Mouse (Mus musculus): ENCODE measurements around the gene Zdhhc18. TPM values are rescaled to one million over a fixed set of nuclear protein-coding genes. Genes with fewer than 3 reads are reported as not detected.

The Zdhhc18 gene
- polyA plus RNA-seq, 1 experiment = 31.6 TPM

DNA sequence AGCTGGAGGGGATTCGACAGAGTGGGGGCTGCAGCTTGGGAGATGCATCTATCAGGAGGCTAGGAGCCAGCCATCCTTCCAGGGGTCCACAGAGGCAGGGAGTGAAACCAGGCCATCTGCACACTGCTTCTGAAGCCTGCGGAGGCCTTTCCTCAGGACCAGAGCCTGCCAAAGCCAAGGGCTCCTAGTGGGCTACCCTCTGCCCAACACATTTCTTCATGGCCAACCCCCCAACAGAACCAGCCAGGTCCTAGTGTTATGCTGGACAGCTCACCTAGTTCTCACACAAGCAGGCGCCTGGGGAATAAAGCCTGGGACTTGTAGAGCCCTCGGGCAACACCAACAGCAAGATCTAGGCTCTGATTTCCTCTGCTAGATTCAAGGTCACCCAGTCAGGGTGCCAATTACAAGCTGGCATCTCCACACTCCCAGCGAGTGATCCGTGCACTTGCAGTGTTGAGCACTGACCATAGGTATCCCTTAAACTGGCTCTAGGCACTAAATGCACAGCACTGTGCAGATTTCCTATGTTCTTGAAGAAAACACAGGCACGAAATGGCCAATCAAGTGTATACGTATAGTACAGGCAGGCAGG is 19.5 kb downstream of the Zdhhc18 start:
- Histone ChIP-seq H3K36me3 (ENCODE audit: control insufficient read depth, insufficient read depth, low read length) (no peaks in the 10 kb centered on the region), H3K4me3 (ENCODE audit: insufficient read depth, low read depth, low read length) (no peak overlapping the region), H3K4me1 (ENCODE audit: control insufficient read depth, insufficient read depth, low read length) (no peaks in the 10 kb centered on the region), H3K27me3 (replicated peaks; ENCODE audit: control insufficient read depth, insufficient read depth, low read length) (no peaks in the 10 kb centered on the region), H3K27ac (ENCODE audit: insufficient read depth, low read depth, low read length) (peak overlapping the region; percentile 57)
- WGBS = 70% methylated on average over 8 of the region's 8 CpGs
- no peak for TF ChIP-seq POLR2A (IDR thresholded peaks at IDR 0.05; ENCODE audit: low read depth, low read length)
- no peak for TF ChIP-seq CTCF (conservative IDR thresholded peaks at IDR 0.05; ENCODE audit: insufficient read depth, insufficient read length, low read depth, low read length)
- no peak for DNase-seq

- H3K4me3 ChIP-seq (ENCODE audit: insufficient read depth, low read depth, low read length) = no peak overlapping the region
- no peak overlapping the region for H3K27ac ChIP-seq (ENCODE audit: insufficient read depth, low read depth, low read length)
- 74% methylated on average over 7 of the region's 7 CpGs for WGBS
- no peak for DNase-seq
- TF ChIP-seq POLR2A (IDR thresholded peaks at IDR 0.05; ENCODE audit: low read depth, low read length) = no peak
- no peak for TF ChIP-seq CTCF (conservative IDR thresholded peaks at IDR 0.05; ENCODE audit: insufficient read depth, insufficient read length, low read depth, low read length)
- H3K4me1 ChIP-seq (ENCODE audit: control insufficient read depth, insufficient read depth, low read length) = no peaks in the 10 kb centered on the region
- no peaks in the 10 kb centered on the region for H3K36me3 ChIP-seq (ENCODE audit: control insufficient read depth, insufficient read depth, low read length)
- no peaks in the 10 kb centered on the region for H3K27me3 ChIP-seq (replicated peaks; ENCODE audit: control insufficient read depth, insufficient read depth, low read length)
These were observed 20.8 kb downstream of the Zdhhc18 start for GRCm38 (mm10) chr4:133629191-133629590.

- Histone ChIP-seq H3K27me3 (replicated peaks; ENCODE audit: control insufficient read depth, insufficient read depth, low read length) (no peaks in the 10 kb centered on the region), H3K4me1 (ENCODE audit: control insufficient read depth, insufficient read depth, low read length) (no peaks in the 10 kb centered on the region), H3K27ac (ENCODE audit: insufficient read depth, low read depth, low read length) (no peak overlapping the region), H3K36me3 (ENCODE audit: control insufficient read depth, insufficient read depth, low read length) (no peaks in the 10 kb centered on the region), H3K4me3 (ENCODE audit: insufficient read depth, low read depth, low read length) (no peak overlapping the region)
- TF ChIP-seq CTCF (conservative IDR thresholded peaks at IDR 0.05; ENCODE audit: insufficient read depth, insufficient read length, low read depth, low read length) = no peak
- no peak for TF ChIP-seq POLR2A (IDR thresholded peaks at IDR 0.05; ENCODE audit: low read depth, low read length)
- DNase-seq = no peak
- 60% methylated on average over 2 of the region's 2 CpGs for WGBS
These were observed 21.4 kb downstream of the Zdhhc18 start for GRCm38 (mm10) chr4:133628517-133628916.

DNA sequence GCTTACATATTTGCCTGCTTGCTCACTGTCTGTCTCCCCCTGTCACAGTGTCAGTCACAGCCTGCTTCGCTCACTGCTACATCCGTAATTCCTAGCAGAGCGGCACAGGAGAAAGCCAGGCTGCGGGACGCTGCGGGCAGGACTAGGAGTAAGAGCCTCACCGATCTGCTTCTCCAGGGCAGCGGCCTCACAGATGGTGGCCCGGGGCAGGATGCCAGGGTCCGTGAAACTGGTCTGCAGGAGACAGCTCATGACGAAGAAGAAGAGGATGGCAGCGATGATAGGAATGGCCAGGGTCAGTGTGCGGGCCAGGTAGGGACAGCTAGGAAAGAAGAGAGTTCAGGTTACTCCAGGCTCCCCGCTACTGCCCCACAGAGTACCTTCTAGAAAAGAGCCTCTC is 22.9 kb downstream of the Zdhhc18 start:
- no peaks in the 10 kb centered on the region for H3K36me3 ChIP-seq (ENCODE audit: control insufficient read depth, insufficient read depth, low read length)
- 87% methylated on average over 14 of the region's 14 CpGs for WGBS
- H3K4me3 ChIP-seq (ENCODE audit: insufficient read depth, low read depth, low read length) = no peak overlapping the region
- H3K4me1 ChIP-seq (ENCODE audit: control insufficient read depth, insufficient read depth, low read length) = no peaks in the 10 kb centered on the region
- no peaks in the 10 kb centered on the region for H3K27me3 ChIP-seq (replicated peaks; ENCODE audit: control insufficient read depth, insufficient read depth, low read length)
- DNase-seq = no peak
- TF ChIP-seq POLR2A (IDR thresholded peaks at IDR 0.05; ENCODE audit: low read depth, low read length) (no peak), CTCF (conservative IDR thresholded peaks at IDR 0.05; ENCODE audit: insufficient read depth, insufficient read length, low read depth, low read length) (no peak)
- H3K27ac ChIP-seq (ENCODE audit: insufficient read depth, low read depth, low read length) = no peak overlapping the region

- H3K27me3 ChIP-seq (replicated peaks; ENCODE audit: control insufficient read depth, insufficient read depth, low read length) = no peaks in the 10 kb centered on the region
- no peak for DNase-seq
- H3K36me3 ChIP-seq (ENCODE audit: control insufficient read depth, insufficient read depth, low read length) = no peaks in the 10 kb centered on the region
- WGBS = 79% methylated on average over 9 of the region's 9 CpGs
- H3K4me1 ChIP-seq (ENCODE audit: control insufficient read depth, insufficient read depth, low read length) = no peaks in the 10 kb centered on the region
- peak overlapping the region; percentile 83 for H3K27ac ChIP-seq (ENCODE audit: insufficient read depth, low read depth, low read length)
- H3K4me3 ChIP-seq (ENCODE audit: insufficient read depth, low read depth, low read length) = no peak overlapping the region
- no peak for TF ChIP-seq POLR2A (IDR thresholded peaks at IDR 0.05; ENCODE audit: low read depth, low read length)
- TF ChIP-seq CTCF (conservative IDR thresholded peaks at IDR 0.05; ENCODE audit: insufficient read depth, insufficient read length, low read depth, low read length) = no peak
These were observed 23.3 kb downstream of the Zdhhc18 start for GRCm38 (mm10) chr4:133626621-133627020.

DNA sequence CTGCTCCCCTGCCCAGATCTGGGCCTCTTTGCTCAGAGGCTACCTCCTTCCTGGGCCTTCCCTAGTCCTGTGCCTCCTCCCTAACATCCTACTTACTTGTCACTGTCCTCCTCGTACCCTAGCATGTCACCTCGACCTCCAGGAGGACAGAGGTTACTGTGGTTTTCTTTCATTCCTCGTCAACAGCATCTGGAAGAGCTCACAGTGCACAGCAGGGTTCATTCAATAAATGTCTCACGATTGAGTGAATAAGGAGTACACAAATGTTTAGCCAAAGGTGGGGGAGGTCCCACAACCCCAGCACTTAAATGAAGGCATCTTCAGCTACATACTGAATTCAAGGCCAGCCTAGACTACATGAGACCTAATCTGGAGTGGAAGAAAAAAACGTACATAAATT is 23.7 kb downstream of the Zdhhc18 start:
- Histone ChIP-seq H3K27me3 (replicated peaks; ENCODE audit: control insufficient read depth, insufficient read depth, low read length) (no peaks in the 10 kb centered on the region), H3K36me3 (ENCODE audit: control insufficient read depth, insufficient read depth, low read length) (no peaks in the 10 kb centered on the region), H3K27ac (ENCODE audit: insufficient read depth, low read depth, low read length) (peak overlapping the region; percentile 83), H3K4me1 (ENCODE audit: control insufficient read depth, insufficient read depth, low read length) (no peaks in the 10 kb centered on the region), H3K4me3 (ENCODE audit: insufficient read depth, low read depth, low read length) (no peak overlapping the region)
- TF ChIP-seq POLR2A (IDR thresholded peaks at IDR 0.05; ENCODE audit: low read depth, low read length) (no peak), CTCF (conservative IDR thresholded peaks at IDR 0.05; ENCODE audit: insufficient read depth, insufficient read length, low read depth, low read length) (no peak)
- WGBS = 32% methylated on average over 5 of the region's 5 CpGs
- no peak for DNase-seq

DNA sequence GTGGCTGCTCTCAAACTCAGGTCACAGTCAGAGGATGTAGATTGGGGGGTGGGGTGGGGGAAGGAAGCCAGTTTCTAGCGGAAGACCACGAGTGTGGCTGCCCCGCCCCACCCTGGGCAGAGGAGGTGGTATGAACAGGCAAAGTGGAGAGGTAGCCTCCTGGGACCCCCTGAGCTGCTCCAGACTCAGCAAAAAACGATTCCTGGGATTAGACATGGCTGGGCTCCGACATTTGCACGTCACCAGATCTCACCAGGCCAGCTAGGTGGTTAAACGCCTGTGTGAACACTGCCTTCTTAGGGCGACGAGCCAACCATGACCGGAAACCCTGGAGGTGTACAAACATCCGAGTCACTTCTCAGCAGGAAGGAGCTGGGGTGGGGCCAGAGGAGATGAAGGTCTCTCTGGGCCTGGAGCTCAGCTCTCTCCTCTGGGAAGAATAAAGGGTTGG is 24.3 kb downstream of the Zdhhc18 start:
- H3K4me1 ChIP-seq (ENCODE audit: control insufficient read depth, insufficient read depth, low read length) = no peaks in the 10 kb centered on the region
- TF ChIP-seq CTCF (conservative IDR thresholded peaks at IDR 0.05; ENCODE audit: insufficient read depth, insufficient read length, low read depth, low read length) (no peak), POLR2A (IDR thresholded peaks at IDR 0.05; ENCODE audit: low read depth, low read length) (no peak)
- peak; percentile 91 for DNase-seq
- peak overlapping the region; percentile 83 for H3K27ac ChIP-seq (ENCODE audit: insufficient read depth, low read depth, low read length)
- no peaks in the 10 kb centered on the region for H3K36me3 ChIP-seq (ENCODE audit: control insufficient read depth, insufficient read depth, low read length)
- no peak overlapping the region for H3K4me3 ChIP-seq (ENCODE audit: insufficient read depth, low read depth, low read length)
- 32% methylated on average over 11 of the region's 11 CpGs for WGBS
- H3K27me3 ChIP-seq (replicated peaks; ENCODE audit: control insufficient read depth, insufficient read depth, low read length) = no peaks in the 10 kb centered on the region

Measured in kidney, adult 2 months (tissue).